Mouse (Mus musculus): ENCODE results near the gene Espl1.

- no peak for TF ChIP-seq CTCF (IDR thresholded peaks at IDR 0.05; ENCODE audit: borderline replicate concordance, control insufficient read depth, extremely low read depth, insufficient read depth, low read length, poor library complexity)
- TF ChIP-seq POLR2A (IDR thresholded peaks at IDR 0.05; ENCODE audit: control insufficient read depth, extremely low read depth, insufficient read depth, low read length, poor library complexity): no peak
These were observed 45.5 kb upstream of the Espl1 start for GRCm38 (mm10) chr15:102250521-102250920.

Measured in thymus, adult 2 months (tissue).